Mouse (Mus musculus) liver, postnatal 0 days (tissue): ENCODE data around the gene Synm. TPM values are rescaled to one million over a fixed set of nuclear protein-coding genes. Genes with fewer than 3 reads are reported as not detected.

Experiments
- ATAC-seq: fragments of 200-750 bp; cut with Nextera tagmentation; 2 replicates; pipeline ENCODE4 v1.8.0; 2017; ENCODE audit warnings: mild to moderate bottlenecking, moderate library complexity
- DNase-seq: peaks from one replicate; pipeline ENCODE4 v3.0.0-alpha.2; 2016
- H3K27ac ChIP-seq: fragments of 300-500 bp; sonication (generic); 2 replicates; pipeline ENCODE4 v1.5.1; 2014; ENCODE audit warnings: antibody characterized with exemption, moderate library complexity, mild to moderate bottlenecking, low read depth
- H3K27me3 ChIP-seq: fragments of 300-500 bp; sonication (generic); 2 replicates; pipeline ENCODE4 v1.6.1; 2014; ENCODE audit warnings: low read length, control low read depth, mixed read lengths; ENCODE audit not compliant: insufficient read depth
- H3K36me3 ChIP-seq: fragments of 300-500 bp; sonication (generic); replicated peaks from 2 replicates; pipeline ENCODE4 v1.6.1; 2014; ENCODE audit warnings: mild to moderate bottlenecking, control low read depth, low read length, moderate library complexity, mixed read lengths; ENCODE audit not compliant: insufficient read depth
- H3K4me1 ChIP-seq: fragments of 300-500 bp; sonication (generic); 2 replicates; pipeline ENCODE4 v1.6.1; 2014; ENCODE audit warnings: antibody characterized with exemption, mild to moderate bottlenecking, control low read depth; ENCODE audit not compliant: insufficient read depth
- H3K4me2 ChIP-seq: fragments of 300-500 bp; sonication (generic); 2 replicates; pipeline ENCODE4 v1.6.1; 2014; ENCODE audit warnings: low read depth, mild to moderate bottlenecking, low read length, moderate library complexity, mixed read lengths
- H3K4me3 ChIP-seq: fragments of 300-500 bp; sonication (generic); 2 replicates; pipeline ENCODE4 v1.5.1; 2014; ENCODE audit warnings: low read depth, low read length
- H3K9ac ChIP-seq: fragments of 300-500 bp; sonication (generic); replicated peaks from 2 replicates; pipeline ENCODE4 v1.6.1; 2014; ENCODE audit warnings: mild to moderate bottlenecking, moderate library complexity
- H3K9me3 ChIP-seq: fragments of 300-500 bp; sonication (generic); 2 replicates; pipeline ENCODE4 v1.6.1; 2016; ENCODE audit warnings: mild to moderate bottlenecking, control low read depth, low read length, mixed read lengths
- CTCF ChIP-seq: sonication (generic); IDR thresholded peaks from 2 replicates; pipeline ENCODE4 v1.5.1; 2016; ENCODE audit warnings: antibody characterized with exemption, low read depth
- EP300 ChIP-seq: IDR thresholded peaks from 2 replicates; pipeline ENCODE4 v1.6.1; 2016; ENCODE audit warnings: antibody characterized with exemption, low read depth, mild to moderate bottlenecking
- WGBS: fragments of 180-500 bp; shearing (Covaris S2); extraction: QIAGEN DNeasy Blood & Tissue Kit; methylation state at CpG from one replicate; pipeline ENCODE4 v1.1.7; 2014; ENCODE audit not compliant: insufficient replicate concordance; 5-methylcytosine and 5-hydroxymethylcytosine counted together
- polyA plus RNA-seq: library from polyadenylated mRNA; unstranded; fragments of >200 nt; fragmentation: Nextera tagmentation; extraction: Ambion mirVana; gene quantifications from 2 replicates; pipeline ENCODE4 v1.2.1, GENCODE M21; 2015

The Synm gene
- polyA plus RNA-seq, 1 experiment from 2014 or later, result 0.09 TPM

DNA sequence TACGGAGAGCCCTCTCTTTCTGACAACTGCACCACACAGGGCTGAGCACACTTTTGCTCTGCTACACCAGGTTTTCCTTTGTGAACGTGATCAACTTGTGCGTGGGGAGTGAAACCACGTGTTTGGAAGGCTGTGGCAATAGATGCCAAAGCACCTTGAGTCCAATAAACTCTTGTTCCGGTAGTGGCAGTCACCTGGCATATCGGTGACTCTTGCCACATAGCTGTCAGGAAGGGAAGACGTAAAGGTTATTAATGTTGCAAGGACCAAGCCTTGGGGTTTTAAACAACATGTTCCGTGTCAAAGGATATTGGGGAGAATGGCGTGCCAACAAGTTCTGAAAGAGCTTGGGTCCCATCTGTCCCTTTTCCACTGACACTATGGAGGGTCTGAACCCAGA lies 12.7 kb upstream of the Synm start:
- Histone ChIP-seq H3K4me3 (no peak overlapping the region), H3K27ac (no peak overlapping the region), H3K9ac (no peak overlapping the region), H3K27me3 (no peaks in the 10 kb centered on the region), H3K36me3 (no peaks in the 10 kb centered on the region), H3K4me2 (no peak overlapping the region), H3K4me1 (no peaks in the 10 kb centered on the region), H3K9me3 (no peaks in the 10 kb centered on the region)
- DNase-seq (no peak), ATAC-seq (no peak)
- TF ChIP-seq CTCF, result no peak
- no peak for TF ChIP-seq EP300
- WGBS, result 76% methylated on average over 9 of the region's 9 CpGs

DNA sequence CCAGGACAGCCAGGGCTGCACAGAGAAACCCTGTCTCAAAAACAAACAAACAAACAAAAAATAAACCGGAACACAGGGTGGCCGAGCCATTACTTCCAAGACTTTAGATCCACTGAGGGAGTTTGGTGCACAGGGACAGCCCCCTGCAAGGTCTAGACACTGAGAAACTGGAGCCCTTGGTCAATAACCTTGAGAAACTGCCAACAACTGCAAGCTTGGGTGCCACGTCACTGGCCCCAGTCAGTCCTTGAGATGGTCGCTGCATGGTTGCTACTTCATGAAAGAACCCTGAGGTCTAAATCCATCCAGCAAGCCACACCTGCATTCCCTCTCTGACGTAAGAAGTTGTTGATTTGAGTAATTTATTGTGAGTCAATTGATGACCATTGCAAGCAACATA lies 9.9 kb upstream of the Synm start:
- 0 out of 2 replicates have a peak, but pooled peaks cover 2% of the 10 kb centered on the region for H3K27me3 ChIP-seq
- ATAC-seq (no peak), DNase-seq (no peak)
- no peaks in the 10 kb centered on the region for H3K9me3 ChIP-seq
- TF ChIP-seq EP300 (no peak), CTCF (no peak)
- no peaks in the 10 kb centered on the region for H3K4me1 ChIP-seq
- WGBS, result 74% methylated on average over 5 of the region's 5 CpGs
- no peak overlapping the region for H3K9ac ChIP-seq
- H3K4me2 ChIP-seq, result no peak overlapping the region
- H3K36me3 ChIP-seq, result no peaks in the 10 kb centered on the region
- H3K4me3 ChIP-seq, result no peak overlapping the region
- no peak overlapping the region for H3K27ac ChIP-seq

DNA sequence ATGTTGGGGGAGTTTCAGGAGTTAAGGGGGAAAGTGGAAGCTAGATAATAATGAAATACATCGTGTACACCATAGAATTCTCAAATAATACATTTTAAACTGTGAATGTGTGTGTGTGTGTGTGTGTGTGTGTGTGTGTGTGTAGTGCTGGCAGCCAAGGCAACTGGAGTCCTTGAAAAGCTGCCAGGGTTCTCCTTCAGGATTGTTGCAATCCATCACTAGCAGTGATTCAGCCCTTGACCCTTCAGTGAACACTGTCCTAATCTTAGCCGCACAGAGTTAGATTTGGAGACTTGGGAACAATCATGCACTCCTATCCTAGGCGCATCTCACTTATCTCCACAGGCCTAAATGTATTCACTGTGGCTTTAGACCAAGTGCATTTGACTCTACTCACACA lies 8.6 kb upstream of the Synm start:
- DNase-seq, result no peak
- no peak overlapping the region for H3K9ac ChIP-seq
- no peak for TF ChIP-seq CTCF
- TF ChIP-seq EP300, result no peak
- H3K27me3 ChIP-seq, result 0 out of 2 replicates have a peak, but pooled peaks cover 2% of the 10 kb centered on the region
- H3K4me3 ChIP-seq, result no peak overlapping the region
- H3K36me3 ChIP-seq, result no peaks in the 10 kb centered on the region
- H3K4me2 ChIP-seq, result no peak overlapping the region
- H3K4me1 ChIP-seq, result no peaks in the 10 kb centered on the region
- no peak for ATAC-seq
- H3K27ac ChIP-seq, result no peak overlapping the region
- H3K9me3 ChIP-seq, result no peaks in the 10 kb centered on the region
- 77% methylated on average over 3 of the region's 3 CpGs for WGBS

DNA sequence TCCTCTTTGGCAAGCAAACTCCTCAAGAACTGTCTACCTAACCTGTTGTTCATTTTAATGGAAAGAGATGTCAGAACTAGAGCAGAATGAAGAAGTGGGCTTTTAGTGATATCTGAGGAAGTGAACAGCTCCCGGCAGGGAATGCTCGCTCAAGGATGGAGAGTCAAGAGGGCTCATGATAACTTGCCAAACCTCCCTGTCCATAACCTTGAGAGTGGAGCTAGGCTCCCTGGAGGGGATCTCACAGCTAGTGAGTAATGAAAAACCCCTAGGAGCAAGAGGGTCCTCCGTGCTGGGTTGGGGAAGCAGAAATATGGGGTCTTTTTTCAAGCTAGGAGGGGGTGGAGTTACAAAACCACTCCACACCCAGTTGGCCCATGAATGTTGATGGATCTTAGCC lies 4.1 kb upstream of the Synm start:
- Histone ChIP-seq H3K4me2 (no peak overlapping the region), H3K4me3 (no peak overlapping the region), H3K9me3 (no peaks in the 10 kb centered on the region), H3K9ac (no peak overlapping the region), H3K36me3 (no peaks in the 10 kb centered on the region), H3K4me1 (peaks cover 7% of the 10 kb centered on the region), H3K27me3 (peaks cover 22% of the 10 kb centered on the region), H3K27ac (no peak overlapping the region)
- 50% methylated on average over 3 of the region's 3 CpGs for WGBS
- ATAC-seq, result no peak
- TF ChIP-seq EP300 (no peak), CTCF (no peak)
- DNase-seq, result no peak

DNA sequence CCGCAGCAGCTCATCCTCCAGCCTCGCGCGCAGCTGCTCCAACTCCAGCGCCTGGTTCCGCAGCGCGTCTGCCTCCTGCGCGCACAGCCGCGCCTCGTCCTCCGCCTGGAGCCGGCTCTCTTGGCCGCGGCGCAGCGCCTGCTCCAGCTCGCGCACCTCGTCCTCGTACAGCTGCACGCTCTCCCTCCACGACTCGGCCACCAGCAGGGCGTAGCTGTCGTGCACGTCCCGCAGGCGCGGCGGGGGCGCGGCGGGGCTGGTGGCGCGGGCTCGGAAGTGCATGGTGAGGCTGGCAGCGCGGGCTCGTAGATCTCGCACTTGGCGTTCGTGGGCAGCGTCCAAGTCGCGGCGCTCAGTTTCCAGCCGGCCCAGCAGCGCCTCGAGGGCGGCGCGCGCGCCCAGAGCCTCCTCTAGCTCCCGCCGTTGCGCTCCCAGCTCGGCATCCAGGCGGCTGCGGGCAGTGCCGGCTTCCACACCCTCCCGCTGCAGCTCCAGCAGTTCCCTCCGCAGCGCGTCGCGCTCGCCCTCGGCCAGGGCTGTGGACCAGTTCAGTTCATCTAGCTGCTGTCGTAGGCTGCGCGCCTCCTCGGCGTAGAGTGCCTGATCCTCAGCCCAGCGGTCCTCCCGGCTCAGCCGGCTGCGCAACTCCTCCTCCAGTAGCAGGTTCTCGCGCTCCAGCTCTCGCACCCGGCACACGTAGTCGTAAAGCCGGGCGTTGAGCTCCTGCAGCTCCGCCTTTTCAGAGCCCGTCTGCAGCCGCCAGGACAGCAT lies 499 bp downstream of the Synm start:
- ATAC-seq (peak; percentile 65), DNase-seq (peak; percentile 33)
- peak overlapping the region; percentile 84 for H3K4me2 ChIP-seq
- H3K4me3 ChIP-seq, result peak overlapping the region; percentile 52
- no peaks in the 10 kb centered on the region for H3K9me3 ChIP-seq
- no peak for TF ChIP-seq EP300
- TF ChIP-seq CTCF, result no peak
- no peak overlapping the region for H3K9ac ChIP-seq
- H3K4me1 ChIP-seq, result peaks cover 8% of the 10 kb centered on the region
- H3K27me3 ChIP-seq, result peaks cover 33% of the 10 kb centered on the region
- no peak overlapping the region for H3K27ac ChIP-seq
- WGBS, result 2% methylated on average over 74 of the region's 92 CpGs
- no peaks in the 10 kb centered on the region for H3K36me3 ChIP-seq

DNA sequence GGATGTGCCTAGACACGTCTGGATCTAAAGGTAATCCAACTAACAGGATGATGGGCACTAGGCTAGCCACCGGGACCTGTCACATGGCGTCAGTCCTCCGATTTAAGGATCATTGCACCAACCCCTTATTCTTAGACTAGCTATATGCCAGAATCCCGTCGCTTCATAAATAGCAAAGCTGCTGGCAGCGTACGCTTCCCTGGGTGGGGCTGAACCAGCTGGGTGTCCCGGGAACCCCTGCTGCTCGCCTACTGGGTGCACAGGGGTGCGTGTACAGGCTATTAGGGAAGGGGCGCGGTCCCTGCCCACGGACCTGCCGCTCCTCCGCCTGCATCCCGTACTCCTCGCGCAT lies 1.1 kb downstream of the Synm start:
- Histone ChIP-seq H3K4me1 (peaks cover 8% of the 10 kb centered on the region), H3K27ac (no peak overlapping the region), H3K4me3 (peak overlapping the region; percentile 52; the same call in 1 of the 2 replicates), H3K9me3 (no peaks in the 10 kb centered on the region), H3K4me2 (peak overlapping the region; percentile 84), H3K36me3 (no peaks in the 10 kb centered on the region), H3K27me3 (peaks cover 33% of the 10 kb centered on the region), H3K9ac (no peak overlapping the region)
- WGBS, result 5% methylated on average over 19 of the region's 19 CpGs
- no peak for ATAC-seq
- no peak for DNase-seq
- no peak for TF ChIP-seq EP300
- no peak for TF ChIP-seq CTCF

DNA sequence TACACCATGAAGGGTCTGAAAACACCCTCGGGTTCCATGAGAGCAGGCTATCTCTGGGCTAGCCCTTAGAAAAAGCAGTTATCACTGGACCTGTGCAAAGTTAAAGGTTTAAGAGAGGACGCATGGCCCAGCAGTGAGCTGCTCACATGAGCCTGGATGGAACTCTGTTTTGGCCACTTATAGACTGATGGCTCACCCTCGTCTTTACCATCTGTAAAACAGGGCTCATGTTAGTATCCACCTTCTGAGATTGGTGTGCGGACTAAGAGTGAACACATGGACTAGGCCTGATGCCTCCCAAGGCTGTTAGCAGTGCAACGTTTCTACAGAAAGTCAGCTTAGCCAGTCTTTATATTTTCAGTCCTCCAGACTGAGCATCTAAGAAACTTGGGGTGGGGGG lies 2.9 kb downstream of the Synm start:
- no peak overlapping the region for H3K4me3 ChIP-seq
- no peaks in the 10 kb centered on the region for H3K9me3 ChIP-seq
- H3K9ac ChIP-seq, result no peak overlapping the region
- no peak overlapping the region for H3K4me2 ChIP-seq
- peaks cover 8% of the 10 kb centered on the region for H3K4me1 ChIP-seq
- 72% methylated on average over 5 of the region's 5 CpGs for WGBS
- DNase-seq (no peak), ATAC-seq (no peak)
- peaks cover 33% of the 10 kb centered on the region for H3K27me3 ChIP-seq
- no peaks in the 10 kb centered on the region for H3K36me3 ChIP-seq
- TF ChIP-seq EP300 (no peak), CTCF (no peak)
- H3K27ac ChIP-seq, result no peak overlapping the region
